Mouse (Mus musculus) G1E-ER4 (cell line): ENCODE data around the gene Maml2. TPM values are rescaled to one million over a fixed set of nuclear protein-coding genes. Genes with fewer than 3 reads are reported as not detected.

Experiments used
- GATA1 ChIP-seq: IDR thresholded peaks from one replicate; pipeline ENCODE4 v1.8.0; 2012; ENCODE audit warnings: low read length, inconsistent platforms
- polyA plus RNA-seq: library from polyadenylated mRNA; stranded (reverse); fragments of >175 nt; gene quantifications from 2 replicates; pipeline ENCODE4 v1.2.3, GENCODE M21; 2012

The Maml2 gene
- polyA plus RNA-seq, 1 experiment = 0.22 TPM

- TF ChIP-seq GATA1 = no peak
Measured at GRCm38 (mm10) chr9:13522061-13522820, 224.5 kb downstream of the Maml2 start.

- no peak for TF ChIP-seq GATA1
Measured at GRCm38 (mm10) chr9:13523046-13523445, 225.3 kb downstream of the Maml2 start.

- no peak for TF ChIP-seq GATA1
Measured at GRCm38 (mm10) chr9:13525075-13525474, 227.3 kb downstream of the Maml2 start.

- no peak for TF ChIP-seq GATA1
Measured at GRCm38 (mm10) chr9:13525561-13526255, 228.0 kb downstream of the Maml2 start.

DNA sequence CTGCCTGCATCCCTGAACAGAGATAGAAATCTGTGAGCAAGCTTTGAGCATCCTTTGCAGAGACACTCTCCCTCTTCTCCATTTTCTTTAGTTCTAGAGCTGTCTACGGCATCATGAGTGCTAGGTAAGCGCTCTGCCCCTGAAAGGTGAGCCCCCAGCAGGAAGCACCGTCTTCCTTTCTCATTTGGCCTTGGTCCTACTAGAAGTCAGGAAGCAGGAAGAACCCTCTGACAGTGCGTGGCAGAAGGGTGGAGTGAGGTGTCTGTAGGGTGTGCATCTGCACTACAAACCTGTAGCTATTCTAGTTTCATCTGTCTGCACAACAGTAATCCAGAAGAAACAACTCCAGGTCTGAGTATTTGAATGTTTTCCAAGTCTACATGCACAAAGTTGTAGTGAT lies 232.8 kb downstream of the Maml2 start:
- TF ChIP-seq GATA1 = no peak

DNA sequence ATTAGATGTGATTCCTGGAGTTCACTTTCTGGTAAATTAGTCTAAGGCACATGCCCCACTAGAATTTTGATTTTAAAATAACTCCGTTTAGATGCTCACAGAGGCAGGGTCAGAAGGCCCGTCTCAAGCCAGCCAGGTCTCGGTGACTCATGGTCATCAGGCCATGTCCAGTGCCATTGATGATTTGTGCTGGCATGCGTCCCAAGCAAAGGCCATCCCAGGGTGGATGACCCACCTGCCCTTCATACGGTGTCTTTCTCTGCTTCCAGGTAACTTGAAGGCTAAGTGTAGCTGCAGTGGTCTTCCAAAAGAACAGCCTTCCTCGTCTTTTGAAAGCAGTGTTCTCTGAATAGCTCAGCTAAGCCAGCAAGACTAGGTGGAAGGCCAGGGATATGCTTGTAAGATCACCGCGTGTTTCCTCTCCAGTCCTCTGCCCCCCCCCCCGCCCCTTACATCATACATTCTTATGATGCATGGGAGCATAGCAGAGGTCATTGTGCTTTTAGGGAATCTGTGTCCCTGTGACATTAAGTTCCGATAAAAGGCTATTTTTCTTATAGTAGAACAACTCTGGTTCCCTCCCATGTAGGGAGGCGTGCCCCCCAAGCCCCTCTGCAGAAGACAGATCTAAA lies 235.4 kb downstream of the Maml2 start:
- TF ChIP-seq GATA1 = no peak

DNA sequence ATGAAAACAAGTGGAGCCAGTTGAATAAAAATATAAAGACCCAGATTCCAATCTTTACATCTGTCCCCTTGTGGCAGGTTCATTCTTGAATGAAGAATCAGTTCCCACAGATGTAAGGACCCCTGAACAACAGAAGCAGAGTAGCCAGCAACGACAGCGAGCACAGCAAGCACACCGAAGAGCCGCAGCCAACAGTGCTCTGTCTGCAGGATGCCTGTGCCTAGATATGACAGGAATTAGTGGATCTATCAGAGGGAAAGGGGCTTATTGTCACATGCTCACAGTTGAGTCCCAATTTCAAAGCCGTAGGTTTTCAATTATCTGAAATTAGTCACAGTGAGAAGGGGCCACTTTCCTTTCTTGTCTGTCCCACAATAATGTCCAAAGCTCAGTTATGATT lies 238.0 kb downstream of the Maml2 start:
- no peak for TF ChIP-seq GATA1

GRCm38 (mm10) chr9:13536419-13537261 lies 238.9 kb downstream of the Maml2 start:
- no peak for TF ChIP-seq GATA1

- no peak for TF ChIP-seq GATA1
Measured at GRCm38 (mm10) chr9:13538200-13538599, 240.4 kb downstream of the Maml2 start.

- TF ChIP-seq GATA1 = no peak
Measured at GRCm38 (mm10) chr9:13539535-13539934, 241.8 kb downstream of the Maml2 start.

DNA sequence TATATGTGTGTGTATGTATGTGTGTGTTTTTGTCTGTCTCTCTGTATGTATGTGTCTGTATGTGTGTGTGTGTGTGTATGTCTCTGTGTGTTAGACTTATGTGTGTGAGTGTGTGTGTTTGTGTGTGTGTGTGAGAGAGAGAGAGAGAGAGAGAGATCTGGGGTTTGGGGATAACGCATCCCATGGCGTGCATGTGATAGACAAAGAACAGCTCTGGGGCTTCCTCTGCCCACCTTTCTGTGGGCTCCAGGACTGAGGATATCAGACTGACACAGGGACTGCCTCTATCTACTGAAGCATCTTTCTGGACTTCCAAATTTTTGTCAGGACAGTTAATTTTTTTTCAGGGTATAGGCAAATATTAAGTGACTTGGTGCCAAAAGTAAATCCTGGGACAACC lies 242.5 kb downstream of the Maml2 start:
- no peak for TF ChIP-seq GATA1

GRCm38 (mm10) chr9:13540781-13541180 lies 243.0 kb downstream of the Maml2 start:
- no peak for TF ChIP-seq GATA1

DNA sequence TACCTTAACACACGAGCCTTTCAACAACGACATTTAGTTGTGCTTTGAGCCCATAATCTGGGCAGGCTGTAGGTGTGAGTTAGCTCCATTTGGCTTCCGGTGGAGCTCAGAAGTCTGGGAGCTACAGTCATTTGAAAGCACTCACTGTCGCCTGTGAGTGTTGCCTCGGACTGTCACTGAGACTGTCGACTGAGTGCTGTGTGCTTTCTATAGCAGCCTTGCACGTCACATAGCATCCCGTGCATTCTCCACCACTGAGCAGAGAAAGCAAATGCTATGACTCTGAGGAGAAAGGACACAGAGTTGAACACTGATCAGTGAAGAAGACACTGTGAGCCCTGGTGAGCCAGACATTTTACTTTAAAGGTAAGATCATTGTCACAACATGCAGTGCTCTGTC lies 245.4 kb downstream of the Maml2 start:
- no peak for TF ChIP-seq GATA1

- TF ChIP-seq GATA1 = no peak
Measured at GRCm38 (mm10) chr9:13544133-13544532, 246.4 kb downstream of the Maml2 start.

DNA sequence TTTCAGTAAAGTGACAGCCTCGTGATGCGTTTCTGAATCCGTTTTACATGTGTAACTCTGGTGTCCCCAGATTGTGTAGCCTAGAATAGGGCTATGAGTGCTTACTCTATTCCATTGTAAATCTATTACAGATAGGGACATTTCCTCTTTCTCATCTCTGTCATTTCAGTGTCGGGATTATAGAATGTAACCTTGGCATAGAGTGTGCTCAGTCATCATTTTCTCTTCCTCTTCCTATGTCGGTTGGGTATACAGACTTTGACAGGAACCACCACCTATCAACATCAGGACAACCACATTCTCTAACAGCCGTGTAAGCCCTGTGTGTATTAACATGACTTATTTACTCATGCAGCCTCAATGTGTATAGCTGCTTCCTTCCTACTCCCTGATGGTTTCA lies 248.0 kb downstream of the Maml2 start:
- no peak for TF ChIP-seq GATA1

DNA sequence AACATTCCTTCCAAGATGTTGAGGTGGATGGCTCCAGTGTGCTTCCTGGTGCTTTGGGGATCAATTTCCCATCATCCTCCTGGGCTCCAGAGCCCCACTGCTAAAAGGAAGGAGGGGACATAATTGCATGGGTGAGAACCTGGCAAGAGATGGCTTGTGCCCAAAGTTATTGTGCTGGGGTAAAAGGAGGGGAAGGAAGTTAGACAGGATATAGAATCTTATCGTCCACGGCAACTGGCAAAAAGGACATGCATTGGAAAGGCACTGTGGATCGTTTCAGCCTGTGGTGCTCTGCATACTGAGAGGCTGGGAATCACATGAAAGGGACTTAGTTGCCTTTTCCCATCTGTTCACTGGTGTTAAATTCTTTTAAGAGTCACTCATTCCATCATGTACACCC lies 252.2 kb downstream of the Maml2 start:
- TF ChIP-seq GATA1 = no peak
